Mouse (Mus musculus) urinary bladder, adult 18-20 months (tissue): Measurements from ENCODE around the gene Ccnd1.

Source experiments
- DNase-seq, 2 experiments: peaks; one replicate each; pipeline ENCODE4 v3.0.0; 2022; ENCODE audit warnings: low spot score in 2 of 2, mixed read lengths in 2 of 2

The Ccnd1 gene

GRCm38 (mm10) chr7:144939344-144940002 lies at the start of gene Ccnd1:
Gene Ccnd1, minus strand, starts transcription at chr7:144939925.
- DNase-seq, result peak in 1 of 2 experiments; percentile 63

DNA sequence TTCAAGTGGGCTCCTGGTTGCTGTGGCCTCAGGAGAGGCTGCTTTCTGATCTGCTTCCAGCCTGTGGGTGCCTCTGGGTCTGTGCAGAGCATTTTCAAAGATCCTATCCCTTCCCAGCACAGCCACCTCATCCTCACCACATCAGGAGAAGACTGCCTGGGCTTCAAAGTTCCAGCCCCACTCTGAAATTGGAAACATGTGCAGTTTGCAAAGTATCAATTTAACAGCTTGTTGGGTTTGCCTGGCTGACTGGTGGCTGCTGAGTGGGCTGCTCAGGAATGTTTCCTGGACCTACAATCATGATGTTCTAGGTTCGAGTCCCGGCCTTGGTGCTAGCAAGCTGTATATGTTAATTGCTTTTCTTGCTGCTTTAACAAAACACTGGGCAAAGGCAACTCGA lies 49.1 kb upstream of the Ccnd1 start:
- no peak for DNase-seq

- no peak for DNase-seq
These were observed 45.4 kb upstream of the Ccnd1 start for GRCm38 (mm10) chr7:144985100-144985499.

DNA sequence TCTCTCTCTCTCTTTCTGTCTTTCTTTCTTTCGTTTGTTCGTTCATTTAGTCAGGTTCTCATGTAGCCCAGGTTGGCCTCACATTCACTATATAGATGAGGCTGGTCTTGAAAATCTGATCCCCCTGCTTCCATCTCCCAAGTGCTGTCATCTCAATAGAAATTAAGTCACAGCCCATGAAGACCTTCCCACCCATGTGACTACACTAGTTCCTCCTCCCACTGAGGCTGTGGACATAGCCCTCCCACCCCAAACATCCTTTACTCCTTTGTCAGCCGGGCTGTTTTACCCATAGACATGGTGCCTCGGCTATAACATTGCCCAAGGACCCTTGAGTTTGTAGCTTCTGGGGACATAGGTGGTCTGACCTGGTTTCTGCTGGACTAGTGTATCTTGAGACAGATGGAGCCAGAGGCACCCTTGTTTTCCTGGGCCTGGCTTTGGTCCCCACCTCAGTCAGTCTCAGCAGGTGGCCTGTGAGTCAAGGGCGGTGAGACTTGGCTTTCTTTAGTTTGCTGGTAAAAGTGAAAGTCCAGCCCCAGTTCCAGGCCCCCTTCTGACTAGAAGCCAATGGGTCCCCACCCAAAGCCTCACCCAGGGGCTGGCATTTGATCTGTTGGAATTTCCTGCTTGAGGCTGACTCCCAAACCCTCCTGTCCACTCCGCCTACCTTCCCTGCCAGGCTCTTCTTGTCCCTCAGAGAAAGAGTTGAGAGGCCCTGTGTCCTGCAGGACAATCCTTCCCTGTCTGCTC lies 42.8 kb upstream of the Ccnd1 start:
- DNase-seq, result peak in 1 of 2 experiments; percentile 5

- no peak for DNase-seq
These were observed 41.8 kb upstream of the Ccnd1 start for GRCm38 (mm10) chr7:144981426-144982079.

DNA sequence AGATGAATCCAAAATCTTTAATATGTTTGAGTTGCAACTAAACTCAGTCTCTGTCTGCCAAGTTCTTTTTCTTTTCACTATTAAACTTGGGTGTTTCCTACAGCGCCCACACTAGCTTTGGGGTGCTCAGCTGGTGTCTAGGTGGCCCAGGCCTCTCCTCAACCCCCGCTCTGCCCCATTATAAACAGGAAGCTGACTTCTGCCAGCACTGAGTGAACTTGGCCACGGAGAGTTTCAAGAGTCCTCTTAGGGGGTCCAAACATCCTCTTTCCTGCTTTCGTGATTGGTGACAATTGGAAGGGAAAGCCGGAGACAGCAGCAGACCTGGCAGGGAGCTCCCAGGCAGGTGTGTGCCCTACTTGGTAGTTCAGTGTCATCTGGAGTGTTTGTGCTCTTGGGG lies 40.1 kb upstream of the Ccnd1 start:
- no peak for DNase-seq

GRCm38 (mm10) chr7:144977121-144977520 lies 37.4 kb upstream of the Ccnd1 start:
- peak in 1 of 2 experiments; percentile 10 for DNase-seq

DNA sequence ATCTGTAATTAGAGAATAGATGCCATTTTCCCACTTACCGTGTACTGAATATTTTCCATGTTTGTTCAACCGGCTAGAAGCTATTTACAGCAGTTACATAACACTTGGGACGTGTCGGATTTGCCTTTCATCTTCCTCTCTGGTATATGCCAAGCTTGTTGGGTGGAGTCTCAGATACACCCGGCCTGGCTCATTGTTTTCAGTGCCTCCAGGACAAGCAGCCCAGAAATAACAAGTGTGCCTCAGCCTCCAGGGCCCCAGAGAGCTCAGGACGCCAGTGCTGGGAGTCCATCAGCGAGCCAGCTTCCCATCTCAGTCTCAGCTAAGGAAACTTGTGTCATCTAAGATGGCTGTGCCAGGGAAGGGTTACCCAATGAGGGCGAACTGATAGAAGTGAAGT lies 33.7 kb upstream of the Ccnd1 start:
- no peak for DNase-seq

DNA sequence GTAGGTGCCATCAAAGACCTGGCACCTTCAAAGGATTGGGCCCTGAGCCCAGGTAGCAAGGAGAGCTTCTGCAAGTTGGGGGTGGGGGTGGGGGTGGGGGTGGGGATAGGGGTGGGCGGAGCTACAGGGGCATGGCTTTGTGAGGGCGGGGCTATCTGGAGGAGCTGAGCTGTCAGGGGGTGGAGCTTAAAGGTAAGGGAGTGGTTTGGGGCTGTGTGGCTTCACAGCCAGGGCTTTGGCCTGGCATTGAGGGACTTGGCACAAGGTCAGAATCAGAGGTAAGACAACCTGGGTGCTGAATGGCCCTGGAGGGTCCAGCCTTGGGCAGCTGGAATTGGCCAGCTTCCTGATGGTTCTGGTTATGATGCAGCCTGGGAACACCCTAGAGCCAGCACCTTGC lies 32.0 kb upstream of the Ccnd1 start:
- peak; percentile 12 to 23 for DNase-seq

GRCm38 (mm10) chr7:144970997-144971768 lies 31.5 kb upstream of the Ccnd1 start:
- DNase-seq, result peak; percentile 61 to 83

DNA sequence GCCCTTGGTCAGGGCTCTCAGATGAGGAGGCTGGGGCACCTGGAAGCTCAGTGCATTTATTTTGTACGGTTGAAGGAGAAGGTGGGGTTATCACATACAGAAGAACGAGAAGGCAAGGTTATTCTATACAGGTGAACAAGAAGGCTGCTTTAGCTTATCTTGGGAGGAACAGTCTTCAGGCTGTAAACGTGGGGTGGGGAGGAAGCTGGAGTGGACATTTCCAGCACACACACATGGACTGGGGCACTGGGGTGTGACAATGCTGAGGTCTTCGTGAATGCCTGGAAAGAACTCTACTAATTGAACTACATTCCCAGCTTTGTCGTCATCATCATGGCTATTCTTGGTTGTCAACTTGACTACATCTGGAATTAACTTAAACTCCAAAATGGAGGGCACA lies 26.2 kb upstream of the Ccnd1 start:
- no peak for DNase-seq

GRCm38 (mm10) chr7:144964316-144964715 lies 24.6 kb upstream of the Ccnd1 start:
- DNase-seq, result no peak

GRCm38 (mm10) chr7:144963911-144964310 lies 24.2 kb upstream of the Ccnd1 start:
- no peak for DNase-seq

DNA sequence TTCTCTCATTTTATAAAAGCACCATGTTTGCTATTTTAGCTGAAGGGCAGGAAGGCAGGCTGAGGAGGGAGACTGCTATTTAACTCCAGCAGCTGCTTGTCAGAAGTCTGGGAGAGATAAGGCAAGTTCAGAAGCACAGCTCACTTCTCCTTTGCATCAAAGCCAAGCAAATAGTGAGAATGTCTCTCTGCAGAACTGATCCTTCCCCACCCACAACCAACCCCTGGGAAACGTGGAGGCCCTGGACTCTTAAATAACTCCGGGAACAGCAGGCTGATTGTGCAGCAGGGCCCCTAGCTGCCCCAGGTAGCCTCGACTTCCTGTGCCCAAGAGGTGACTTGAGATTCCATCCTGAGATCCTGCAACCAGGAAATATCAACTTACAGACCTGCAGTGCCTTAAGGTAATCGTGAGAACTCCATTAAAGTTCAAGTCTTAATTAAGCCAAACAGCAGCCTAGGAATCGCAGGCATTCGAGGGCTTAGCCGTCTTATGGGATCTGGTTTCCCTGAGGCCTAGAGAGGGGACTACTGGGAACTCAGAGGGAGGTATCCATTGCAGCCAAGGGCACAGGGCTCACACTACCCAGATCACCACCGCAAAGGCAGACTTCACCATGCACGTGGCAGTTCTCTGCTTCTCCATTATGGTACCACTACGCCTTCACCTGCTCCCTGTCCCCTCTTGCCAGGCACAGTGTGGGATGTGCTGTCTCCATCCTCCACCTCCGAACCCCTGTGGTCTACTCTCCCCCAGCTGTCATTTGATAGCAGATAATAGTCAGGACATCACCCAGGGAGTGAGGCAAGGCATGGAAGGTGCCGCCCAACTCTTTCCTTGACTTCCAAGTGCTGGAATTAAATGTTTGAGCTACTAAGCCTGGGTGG lies 19.0 kb upstream of the Ccnd1 start:
- no peak for DNase-seq

GRCm38 (mm10) chr7:144943254-144943653 lies 3.5 kb upstream of the Ccnd1 start:
- DNase-seq, result peak; percentile 47 to 74

DNA sequence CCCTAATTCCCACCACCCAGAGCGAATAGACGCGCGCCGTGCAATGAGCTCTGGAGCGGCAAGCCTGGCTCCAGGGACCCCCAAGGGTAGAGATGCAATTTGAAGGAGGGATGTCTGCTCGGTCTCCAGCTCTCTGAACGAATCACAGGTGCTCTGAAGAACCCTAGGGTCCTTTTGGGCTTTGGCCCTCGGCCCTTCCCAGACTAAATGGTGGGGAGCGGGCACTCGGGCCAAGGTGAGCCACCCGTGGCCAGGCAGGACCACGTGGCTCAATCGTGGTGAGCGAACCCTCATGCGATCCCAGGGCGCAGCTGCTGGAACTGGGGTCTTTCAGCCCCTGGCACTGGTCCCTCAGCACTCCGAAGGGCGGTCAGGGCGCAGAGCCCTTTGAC lies 3.0 kb upstream of the Ccnd1 start:
- DNase-seq, result no peak

GRCm38 (mm10) chr7:144942071-144942743 lies 2.5 kb upstream of the Ccnd1 start:
- peak in 1 of 2 experiments; percentile 34 for DNase-seq

- DNase-seq, result peak; percentile 79 to 84
These were observed 1.6 kb upstream of the Ccnd1 start for GRCm38 (mm10) chr7:144941242-144941831.

DNA sequence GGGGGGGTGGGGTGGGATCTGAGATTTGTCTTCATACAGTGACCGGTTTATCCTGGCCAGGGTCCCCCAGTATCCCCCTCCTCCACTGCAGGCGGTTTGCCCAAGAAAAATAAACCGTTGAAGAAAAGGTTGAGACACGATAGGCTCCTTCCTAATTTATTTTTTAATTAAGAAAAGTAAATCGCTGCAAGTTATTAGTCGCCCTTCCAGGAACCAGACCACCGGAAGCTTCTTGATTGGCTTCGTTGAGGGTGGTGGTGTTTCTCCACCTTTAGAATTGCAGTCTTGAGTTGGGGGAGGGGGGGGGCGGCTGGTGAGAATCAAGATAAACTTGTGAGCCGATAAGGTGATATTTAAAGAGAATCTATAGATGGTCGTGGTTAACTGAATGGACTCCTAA lies 860 bp upstream of the Ccnd1 start:
- DNase-seq, result no peak

DNA sequence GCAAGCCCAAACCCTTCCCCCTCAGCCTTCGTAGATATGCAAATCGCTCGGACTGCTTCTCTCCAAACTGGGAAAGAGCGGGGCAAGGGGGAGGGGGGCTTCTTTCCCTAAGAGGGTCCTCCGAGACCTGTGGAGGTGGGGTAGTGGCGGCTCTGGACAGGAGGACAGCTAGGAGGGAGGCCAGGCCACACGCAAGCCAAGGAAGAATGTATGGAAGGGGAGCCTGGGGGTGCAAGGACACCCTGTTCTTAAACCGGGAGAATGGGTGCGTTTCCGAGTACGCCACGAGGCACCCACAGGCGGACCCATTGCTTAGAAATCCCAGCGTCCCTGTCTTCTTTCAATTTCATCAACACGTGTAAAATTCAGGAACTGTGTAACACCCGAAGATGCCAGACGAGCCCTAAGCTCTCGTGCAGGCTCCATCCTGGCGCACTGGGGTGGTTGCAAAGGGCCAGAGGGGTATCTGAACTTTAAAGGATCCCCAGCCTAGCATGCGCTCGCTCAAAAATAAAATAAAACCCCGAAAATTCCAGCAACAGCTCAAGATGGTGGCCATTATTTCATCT lies 362 bp upstream of the Ccnd1 start:
- DNase-seq, result peak in 1 of 2 experiments; percentile 27
